Mouse (Mus musculus) cerebellum, postnatal 36 days (tissue): ENCODE measurements around the gene Ascl3.

ENCODE experiments used
- DNase-seq, 2 experiments: peaks; one replicate each; pipeline ENCODE4 v3.0.0; 2021 to 2022; ENCODE audit warnings: mixed read lengths in 2 of 2

The Ascl3 gene

DNA sequence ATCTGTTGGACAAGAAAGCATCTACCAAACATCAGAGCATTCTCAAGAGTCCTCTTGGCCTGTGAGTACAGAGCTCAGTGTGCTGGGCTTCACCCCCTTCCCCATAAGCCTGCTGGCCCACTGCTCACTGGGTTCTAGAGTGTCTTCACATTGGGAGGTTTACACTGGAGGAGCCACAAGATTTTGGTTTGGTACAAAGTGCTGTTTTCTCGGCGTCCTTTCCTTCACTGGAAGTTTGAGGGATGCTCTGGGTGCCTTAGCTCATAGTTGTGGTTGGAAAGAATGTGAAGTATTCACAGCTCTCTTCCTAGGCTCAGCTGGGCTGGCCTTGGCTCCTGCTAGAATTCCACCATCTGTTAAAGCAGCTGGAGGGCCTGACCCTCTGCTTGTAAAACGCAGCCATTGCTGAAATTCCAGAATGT, 22.6 kb downstream of the Ascl3 start:
- no peak for DNase-seq

DNA sequence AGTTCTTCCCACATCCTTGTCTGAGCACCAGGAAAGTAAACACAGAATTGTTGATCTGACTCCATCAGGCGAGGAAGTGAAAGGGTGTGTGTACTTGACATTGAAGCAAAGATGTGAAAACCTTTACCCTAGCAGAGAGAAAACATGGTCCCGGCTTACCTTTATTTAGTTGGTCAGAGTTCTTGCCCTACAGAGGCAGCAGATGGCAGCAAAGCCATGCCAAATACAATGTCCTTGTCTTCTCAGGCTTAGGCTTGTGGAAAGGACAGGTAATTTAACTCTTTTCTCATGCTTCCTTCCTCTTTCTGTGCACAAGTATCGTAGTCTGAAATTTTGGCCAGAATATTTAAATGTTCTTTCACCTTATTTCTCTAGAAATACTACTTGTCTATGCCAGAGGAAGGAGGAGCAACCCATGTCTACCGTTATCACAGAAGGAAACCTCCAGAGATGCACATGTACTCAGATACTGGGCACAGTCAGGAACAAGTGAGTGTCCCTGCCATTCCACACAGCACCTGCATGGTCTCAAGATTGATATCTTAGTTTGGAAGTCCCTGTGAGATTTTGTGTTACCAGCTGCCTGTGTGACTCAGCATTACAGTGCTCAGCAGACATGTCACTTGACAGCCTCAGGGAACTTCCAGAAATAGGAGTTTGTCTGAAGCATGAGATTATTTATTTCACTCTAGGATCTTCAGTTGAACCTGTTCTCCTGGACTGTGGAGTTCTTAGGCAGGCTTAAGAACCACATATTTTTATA, 24.3 kb downstream of the Ascl3 start:
- peak; percentile 71 to 79 for DNase-seq

DNA sequence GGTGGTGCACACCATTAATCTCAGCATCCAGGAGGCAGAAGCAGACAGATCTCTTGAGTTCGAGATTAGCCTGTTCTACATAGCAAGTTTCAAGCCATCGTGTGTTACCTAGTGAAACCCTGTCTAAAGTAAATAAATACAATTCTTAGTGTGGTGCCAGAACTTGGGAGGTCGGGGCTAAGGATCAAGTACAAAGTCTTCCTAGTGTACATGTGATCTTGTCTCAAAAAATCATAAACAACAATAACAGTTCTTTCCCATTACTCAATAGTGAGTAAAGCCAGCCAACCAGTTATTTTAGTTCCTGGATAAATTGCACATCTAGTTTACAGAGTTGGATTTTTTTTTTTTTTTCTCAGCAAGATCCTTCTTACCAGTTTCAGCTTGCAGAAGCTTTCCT, 27.1 kb downstream of the Ascl3 start:
- no peak for DNase-seq

DNA sequence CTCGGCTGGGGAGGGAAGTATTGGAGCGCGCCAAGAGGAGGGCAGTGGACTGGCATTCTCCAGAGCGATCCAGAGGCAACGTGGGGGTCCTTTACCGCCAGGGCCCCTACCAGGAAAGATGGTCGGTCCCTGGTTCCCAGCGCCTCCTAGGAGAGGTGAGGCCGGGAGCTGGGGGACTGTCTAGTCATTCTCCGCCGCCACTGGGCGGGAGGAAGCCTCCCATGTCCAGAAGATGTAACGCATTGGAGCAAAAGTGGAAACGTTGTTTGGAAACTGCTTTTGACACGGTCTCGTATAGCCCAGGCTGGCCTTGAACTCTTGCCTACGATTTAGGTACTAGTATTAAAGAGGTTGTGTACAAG, 27.5 kb downstream of the Ascl3 start:
- DNase-seq: no peak

DNA sequence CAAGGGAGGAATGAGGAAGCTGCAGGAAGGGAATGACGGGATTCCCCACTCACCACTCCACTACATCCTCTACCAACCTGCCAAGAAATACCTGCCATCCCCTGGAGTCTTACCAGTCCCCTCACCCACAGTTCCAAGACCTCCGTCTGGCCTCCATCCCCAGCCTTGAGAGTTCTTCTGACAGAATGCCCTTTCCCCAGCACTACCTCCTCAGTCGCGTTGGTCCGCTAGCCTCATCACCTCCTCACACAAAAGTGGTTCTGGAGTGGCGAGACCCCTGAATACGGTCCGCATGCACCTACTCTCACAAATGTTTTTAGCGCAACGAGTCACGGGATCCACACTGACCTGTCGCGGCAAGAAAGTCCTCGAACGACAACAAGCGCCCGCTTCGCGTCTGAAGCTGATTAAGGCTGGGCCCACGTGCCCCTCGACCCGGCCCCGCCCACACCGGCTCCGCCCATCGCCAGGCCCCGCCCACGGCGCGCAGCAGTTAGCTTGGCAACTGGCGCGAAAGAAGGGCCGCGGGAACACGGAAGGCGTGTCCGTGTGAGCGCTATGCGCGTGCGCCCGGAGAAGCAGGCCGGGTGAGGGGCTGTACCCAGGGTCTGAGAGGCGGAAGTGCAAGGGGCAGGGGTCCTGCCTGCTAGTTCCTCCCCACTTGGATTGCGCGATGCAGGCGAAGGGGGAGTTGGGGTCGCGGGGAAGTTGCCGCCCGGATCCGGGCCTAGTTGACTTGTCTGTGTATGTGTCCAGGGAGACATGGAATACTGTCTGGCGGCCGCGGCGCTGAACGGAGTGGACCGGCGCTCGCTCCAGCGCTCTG, 28.1 kb downstream of the Ascl3 start, which contains the start of the genes St5 and Akip1:
Gene St5, minus strand, starts transcription at position 416 of the 826 bp plus-strand sequence.
Gene Akip1, plus strand, starts transcription at position 501 of the 826 bp plus-strand sequence.
- DNase-seq: peak; percentile 83 to 87

DNA sequence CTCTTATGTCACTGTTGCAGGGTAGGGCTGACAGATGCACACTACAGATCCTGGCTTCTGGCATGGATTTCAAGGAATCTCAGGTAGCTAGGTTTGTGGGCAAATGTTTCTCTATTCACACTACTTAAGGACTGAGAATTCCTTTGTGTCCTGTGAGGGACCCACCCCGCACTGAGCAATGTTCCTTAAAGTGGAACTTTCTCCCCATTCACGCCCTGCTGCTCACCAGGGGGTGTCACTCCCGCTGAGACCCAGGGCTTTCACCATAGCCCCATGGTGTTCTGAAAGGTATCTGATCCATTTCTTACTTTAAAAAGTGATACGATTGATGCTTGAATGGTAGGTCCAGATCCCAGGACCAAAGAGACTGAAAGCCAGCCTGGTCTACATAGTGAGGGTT, 28.8 kb downstream of the Ascl3 start:
- no peak for DNase-seq

DNA sequence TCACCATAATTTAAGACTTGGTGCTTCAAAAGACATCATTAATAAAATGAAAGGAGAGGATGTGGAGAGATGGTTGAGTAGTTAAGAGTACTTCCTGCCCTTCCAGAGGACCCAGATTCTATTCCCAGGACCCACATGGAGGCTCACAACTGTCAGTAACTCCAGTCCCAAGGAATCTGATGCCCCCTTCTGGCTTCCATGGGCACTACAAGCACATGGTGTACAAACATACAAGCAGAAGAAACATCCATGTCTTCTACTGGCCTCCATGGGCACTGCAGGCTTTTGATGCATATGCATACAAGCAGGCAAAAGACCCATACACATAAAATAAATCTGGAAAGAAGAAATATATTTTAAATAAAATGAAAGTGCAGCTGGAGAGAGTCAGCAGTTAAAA, 31.3 kb downstream of the Ascl3 start:
- DNase-seq: no peak

DNA sequence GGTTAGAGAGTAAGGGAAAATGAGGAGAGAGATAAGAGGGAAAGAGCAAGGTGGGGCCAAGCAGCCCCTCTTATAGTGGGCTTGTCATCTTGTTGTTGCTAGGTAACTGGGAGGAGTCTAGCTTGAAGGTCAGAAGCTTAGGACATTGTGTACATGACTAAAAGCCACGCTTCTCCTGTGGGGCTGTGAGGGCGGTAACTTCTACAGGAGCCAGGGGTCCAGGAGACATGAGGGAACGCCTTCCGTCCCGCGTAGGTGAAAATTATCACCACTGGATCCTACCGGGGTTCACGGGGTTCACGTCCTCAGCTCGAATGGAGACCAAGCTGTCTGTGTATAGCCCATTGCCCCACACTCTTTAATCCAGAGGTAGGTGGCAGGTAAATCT, 36.2 kb downstream of the Ascl3 start:
- DNase-seq: no peak

DNA sequence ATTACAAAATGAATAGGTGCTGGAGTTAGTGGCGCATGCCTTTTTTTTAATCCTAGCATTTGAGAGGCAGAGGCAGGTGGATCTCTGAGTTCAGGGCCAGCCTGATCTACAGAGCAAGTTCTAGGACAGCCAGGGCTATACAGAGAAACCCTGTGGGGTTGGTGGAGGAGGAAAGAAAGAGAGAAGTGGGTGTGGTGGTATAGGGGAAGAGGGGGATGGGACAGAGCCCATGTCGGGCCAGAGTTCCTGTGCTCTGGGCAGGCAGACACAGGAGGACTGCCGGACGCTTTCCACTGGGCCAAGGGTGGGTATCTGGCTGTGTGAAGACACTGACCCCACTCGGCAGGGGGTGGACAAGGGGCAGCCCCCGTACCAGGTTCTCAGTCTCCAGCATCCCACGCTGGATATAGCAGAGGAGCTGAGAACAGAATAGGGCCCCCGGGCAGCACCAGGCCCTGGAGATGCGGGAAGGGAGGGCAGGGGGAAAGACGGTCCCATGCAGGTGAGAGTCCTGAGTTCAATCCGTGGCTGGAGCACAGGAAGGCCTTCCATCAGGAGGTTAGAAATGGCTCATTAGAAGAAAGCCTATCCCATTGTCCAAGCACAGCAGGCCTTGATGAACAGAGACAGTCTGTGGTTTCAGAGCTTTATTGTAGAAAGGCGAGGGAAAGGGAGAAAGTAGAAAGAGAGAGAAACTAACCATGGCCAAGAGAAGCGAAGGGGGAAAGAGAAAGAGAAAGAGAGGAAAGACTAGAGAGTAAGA, 36.8 kb downstream of the Ascl3 start:
- DNase-seq: no peak

DNA sequence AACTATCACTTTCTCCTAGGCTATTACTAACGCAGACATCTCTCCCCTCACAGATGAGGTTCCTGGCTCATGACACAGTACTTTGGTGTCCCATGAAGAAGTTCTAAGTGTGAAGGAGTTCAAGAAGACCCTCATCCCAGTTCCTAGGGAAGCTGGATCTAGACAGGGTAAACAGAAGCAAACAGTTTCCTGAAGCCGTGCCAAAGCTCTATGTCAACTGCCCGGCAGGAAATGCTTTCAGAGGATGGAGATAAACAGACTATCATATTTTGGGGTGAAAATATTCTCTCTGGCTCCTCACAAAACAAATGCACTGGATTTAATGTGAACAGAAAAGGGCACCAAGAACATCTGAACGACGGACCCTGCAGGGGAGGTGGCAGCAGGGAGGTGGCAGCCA, 40.6 kb downstream of the Ascl3 start:
- no peak for DNase-seq

DNA sequence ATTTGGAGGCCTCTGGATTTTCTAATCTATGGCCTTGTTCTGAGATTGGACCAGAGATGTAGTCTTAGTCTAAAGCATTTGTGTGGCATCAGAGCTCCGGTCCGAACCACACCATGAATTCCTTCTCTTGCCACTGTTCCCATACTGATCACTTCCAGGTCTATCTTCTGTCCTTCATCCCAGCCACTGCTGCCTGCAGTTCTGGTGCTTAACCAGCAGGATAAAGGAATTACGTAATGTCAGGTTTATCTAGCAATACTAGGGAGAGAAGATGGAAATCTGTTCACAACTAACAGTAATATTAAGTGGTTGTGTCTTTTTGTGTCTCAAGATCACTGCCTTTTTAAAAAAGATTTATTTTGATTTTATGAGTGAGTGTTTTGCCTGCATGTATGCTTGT, 41.4 kb downstream of the Ascl3 start:
- DNase-seq: no peak

DNA sequence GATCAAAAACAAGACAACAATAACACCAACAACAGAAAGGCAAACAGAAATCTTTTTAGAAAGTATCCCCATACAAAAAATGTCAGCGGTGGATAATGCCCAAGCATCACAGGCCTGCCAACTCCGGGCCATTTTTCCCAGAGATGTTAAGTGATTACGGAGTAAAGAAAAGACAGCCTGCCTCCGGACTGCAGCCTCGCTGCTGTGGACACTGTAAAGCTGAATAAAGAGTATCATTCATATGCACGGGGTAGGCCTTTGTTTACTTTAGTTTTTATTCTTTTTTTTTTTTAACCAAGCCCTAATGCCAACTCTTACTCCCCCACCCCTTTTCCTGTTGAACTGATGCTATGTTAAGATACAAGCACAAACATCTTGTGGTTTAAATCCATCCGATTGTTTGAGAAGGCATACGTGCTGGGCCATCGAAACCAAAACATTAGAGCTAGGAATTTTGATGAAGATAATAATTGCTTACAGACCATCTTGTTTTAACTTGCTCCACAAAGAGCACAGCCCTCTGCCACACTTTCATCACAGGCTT, 44.9 kb downstream of the Ascl3 start:
- DNase-seq: no peak

DNA sequence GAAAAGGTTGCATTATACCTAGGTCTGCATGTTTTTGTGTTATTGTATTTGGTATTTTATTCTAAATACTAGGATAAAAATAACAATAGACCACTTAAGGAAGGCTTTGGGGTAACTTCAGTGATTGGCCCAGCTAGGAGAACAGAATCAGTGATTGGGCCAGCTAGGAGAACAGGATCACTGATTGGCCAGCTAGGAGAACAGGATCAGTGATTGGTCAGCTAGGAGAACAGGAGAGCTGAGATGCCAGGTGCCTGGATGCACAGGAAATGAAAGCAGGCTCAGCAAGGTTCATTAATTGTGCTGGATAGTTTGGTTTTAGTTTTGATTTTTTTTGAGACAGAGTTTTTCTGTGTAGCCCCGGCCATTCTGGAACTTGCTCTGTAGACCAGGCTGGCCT, 50.6 kb downstream of the Ascl3 start:
- DNase-seq: no peak

DNA sequence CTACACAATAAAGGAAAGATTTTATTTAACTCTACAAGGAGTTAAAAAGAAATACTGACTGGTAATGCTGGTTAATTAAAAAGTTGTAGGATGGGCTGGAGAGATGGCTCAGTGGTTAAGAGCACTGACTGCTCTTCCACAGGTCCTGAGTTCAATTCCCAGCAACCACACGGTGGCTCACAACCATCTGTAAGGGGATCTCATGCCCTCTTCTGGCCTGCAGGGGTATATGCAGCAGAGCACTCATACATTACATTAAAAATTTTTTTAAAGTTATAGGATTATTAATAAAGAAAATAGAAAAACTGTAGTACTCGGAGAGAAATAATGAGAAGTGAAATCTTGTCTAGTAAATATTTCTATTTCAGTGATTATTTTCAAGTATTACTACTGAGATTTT, 51.2 kb downstream of the Ascl3 start:
- no peak for DNase-seq
